Mouse (Mus musculus): ENCODE data around the gene Zfyve28. TPM values are rescaled to one million over a fixed set of nuclear protein-coding genes. Genes with fewer than 3 reads are reported as not detected.

The Zfyve28 gene
- total RNA-seq, 2 experiments from 2014 or later: 0.36 to 0.60 TPM

- no peak for DNase-seq (ENCODE audit: low spot score)
- intact Hi-C loops (cut with DNase I): no loop called here
Observed at GRCm38 (mm10) chr5:34218672-34219071, 69.6 kb downstream of the Zfyve28 start.

- intact Hi-C loops (cut with DNase I): no loop called here
- DNase-seq (ENCODE audit: low spot score): no peak
Observed at GRCm38 (mm10) chr5:34217756-34218155, 70.5 kb downstream of the Zfyve28 start.

- intact Hi-C loops (cut with DNase I): no loop called here
- DNase-seq (ENCODE audit: low spot score): no peak
Observed at GRCm38 (mm10) chr5:34216025-34216424, 72.2 kb downstream of the Zfyve28 start.

- intact Hi-C loops (cut with DNase I): loop anchor here (5.0 kb wide), 2 partner anchors 116 to 434 kb away; no protein-coding TSS in a partner anchor
- DNase-seq (ENCODE audit: low spot score): no peak
Observed at GRCm38 (mm10) chr5:34213659-34214058, 74.6 kb downstream of the Zfyve28 start.

- peak; percentile 48 for DNase-seq (ENCODE audit: low spot score)
- intact Hi-C loops (cut with DNase I): loop anchor here (5.0 kb wide), 2 partner anchors 113 to 437 kb away; no protein-coding TSS in a partner anchor
Observed at GRCm38 (mm10) chr5:34210279-34210678, 78.0 kb downstream of the Zfyve28 start.

GRCm38 (mm10) chr5:34207503-34207902 is 80.7 kb downstream of the Zfyve28 start:
- intact Hi-C loops (cut with DNase I): no loop called here
- DNase-seq (ENCODE audit: low spot score): no peak

GRCm38 (mm10) chr5:34205788-34206187 is 82.5 kb downstream of the Zfyve28 start:
- intact Hi-C loops (cut with DNase I): no loop called here
- DNase-seq (ENCODE audit: low spot score): no peak

- intact Hi-C loops (cut with DNase I): no loop called here
- no peak for DNase-seq (ENCODE audit: low spot score)
Observed at GRCm38 (mm10) chr5:34204911-34205310, 83.3 kb downstream of the Zfyve28 start.

- intact Hi-C loops (cut with DNase I): no loop called here
- DNase-seq (ENCODE audit: low spot score): no peak
Observed at GRCm38 (mm10) chr5:34202006-34202405, 86.2 kb downstream of the Zfyve28 start.

- DNase-seq (ENCODE audit: low spot score): no peak
- intact Hi-C loops (cut with DNase I): no loop called here
Observed at GRCm38 (mm10) chr5:34201396-34201795, 86.9 kb downstream of the Zfyve28 start.

GRCm38 (mm10) chr5:34198615-34199014 is 89.6 kb downstream of the Zfyve28 start:
- no peak for DNase-seq (ENCODE audit: low spot score)
- intact Hi-C loops (cut with DNase I): no loop called here

- DNase-seq (ENCODE audit: low spot score): no peak
- intact Hi-C loops (cut with DNase I): no loop called here
Observed at GRCm38 (mm10) chr5:34197243-34197642, 91.0 kb downstream of the Zfyve28 start.

- intact Hi-C loops (cut with DNase I): no loop called here
- no peak for DNase-seq (ENCODE audit: low spot score)
Observed at GRCm38 (mm10) chr5:34196423-34196822, 91.8 kb downstream of the Zfyve28 start.

GRCm38 (mm10) chr5:34195786-34196185 is 92.5 kb downstream of the Zfyve28 start:
- intact Hi-C loops (cut with DNase I): no loop called here
- no peak for DNase-seq (ENCODE audit: low spot score)

GRCm38 (mm10) chr5:34194975-34195662 is 93.1 kb downstream of the Zfyve28 start:
- intact Hi-C loops (cut with DNase I): loop anchor here (5.0 kb wide), 1 partner anchor 98 kb away; no protein-coding TSS in a partner anchor

GRCm38 (mm10) chr5:34194426-34194825 is 93.8 kb downstream of the Zfyve28 start:
- DNase-seq (ENCODE audit: low spot score): no peak
- intact Hi-C loops (cut with DNase I): loop anchor here (5.0 kb wide), 1 partner anchor 97 kb away; no protein-coding TSS in a partner anchor

More at GRCm38 (mm10) chr5:34194975-34195662, 93.1 kb downstream of the Zfyve28 start:
- DNase-seq (ENCODE audit: low spot score): no peak

GRCm38 (mm10) chr5:34191843-34192242 is 96.4 kb downstream of the Zfyve28 start:
- intact Hi-C loops (cut with DNase I): loop anchor here (2.0 to 5.0 kb wide), 2 partner anchors 51 to 95 kb away; no protein-coding TSS in a partner anchor
- no peak for DNase-seq (ENCODE audit: low spot score)

- intact Hi-C loops (cut with DNase I): loop anchor here (2.0 to 5.0 kb wide), 2 partner anchors 50 to 94 kb away; no protein-coding TSS in a partner anchor
- DNase-seq (ENCODE audit: low spot score): no peak
Observed at GRCm38 (mm10) chr5:34191021-34191420, 97.2 kb downstream of the Zfyve28 start.

- intact Hi-C loops (cut with DNase I): loop anchor here (2.0 kb wide), 1 partner anchor 19 kb away; no protein-coding TSS in a partner anchor
- DNase-seq (ENCODE audit: low spot score): no peak
Observed at GRCm38 (mm10) chr5:34189521-34189920, 98.7 kb downstream of the Zfyve28 start.

GRCm38 (mm10) chr5:34188856-34189255 is 99.4 kb downstream of the Zfyve28 start:
- intact Hi-C loops (cut with DNase I): loop anchor here (2.0 kb wide), 1 partner anchor 18 kb away; no protein-coding TSS in a partner anchor
- no peak for DNase-seq (ENCODE audit: low spot score)

GRCm38 (mm10) chr5:34187601-34188316 is 100.5 kb downstream of the Zfyve28 start, which contains the start of gene Mxd4:
Gene Mxd4, minus strand, starts transcription at chr5:34187720.
- peak; percentile 100 for DNase-seq (ENCODE audit: low spot score)
- intact Hi-C loops (cut with DNase I): loop anchor here (2.0 kb wide), 1 partner anchor 17 kb away; no protein-coding TSS in a partner anchor

Measured in heart, postnatal 25 days (tissue).